Mouse (Mus musculus): ENCODE results near the gene Baiap2.

The Baiap2 gene

GRCm38 (mm10) chr11:119942727-119943427 is at the start of gene Baiap2:
TSS of gene Baiap2 (plus strand) at chr11:119942763.
- DNase-seq (ENCODE audit: low read depth, low spot score), result peak; percentile 98

- no peak for DNase-seq (ENCODE audit: low read depth, low spot score)
Observed at GRCm38 (mm10) chr11:119893667-119894236, 48.8 kb upstream of the Baiap2 start.

GRCm38 (mm10) chr11:119894634-119895033 is 47.9 kb upstream of the Baiap2 start:
- peak; percentile 90 for DNase-seq (ENCODE audit: low read depth, low spot score)

GRCm38 (mm10) chr11:119897041-119897440 is 45.5 kb upstream of the Baiap2 start:
- DNase-seq (ENCODE audit: low read depth, low spot score), result peak; percentile 74

DNA sequence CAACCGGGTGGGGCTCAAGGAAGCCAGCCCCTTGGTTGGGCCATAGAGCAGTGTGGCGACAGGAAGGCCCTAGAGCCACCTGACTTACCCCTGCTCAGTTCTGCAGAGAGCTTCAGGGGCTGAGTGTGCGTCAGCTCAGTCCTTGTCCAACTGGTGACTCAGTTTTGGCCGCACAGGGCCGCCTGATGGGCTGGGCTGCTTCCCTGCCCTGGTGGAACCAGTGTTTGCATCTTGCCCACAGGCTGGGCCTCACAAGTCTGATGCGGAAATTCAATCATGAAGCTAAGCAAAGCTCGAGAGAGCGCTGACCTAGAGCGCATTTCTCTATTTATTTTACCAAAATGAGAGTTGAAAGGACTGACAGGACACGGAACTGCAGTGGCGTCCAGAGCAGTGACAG is 43.6 kb upstream of the Baiap2 start:
- no peak for DNase-seq (ENCODE audit: low read depth, low spot score)

GRCm38 (mm10) chr11:119901174-119901573 is 41.4 kb upstream of the Baiap2 start:
- DNase-seq (ENCODE audit: low read depth, low spot score), result peak; percentile 50

GRCm38 (mm10) chr11:119902891-119903290 is 39.7 kb upstream of the Baiap2 start:
- no peak for DNase-seq (ENCODE audit: low read depth, low spot score)

DNA sequence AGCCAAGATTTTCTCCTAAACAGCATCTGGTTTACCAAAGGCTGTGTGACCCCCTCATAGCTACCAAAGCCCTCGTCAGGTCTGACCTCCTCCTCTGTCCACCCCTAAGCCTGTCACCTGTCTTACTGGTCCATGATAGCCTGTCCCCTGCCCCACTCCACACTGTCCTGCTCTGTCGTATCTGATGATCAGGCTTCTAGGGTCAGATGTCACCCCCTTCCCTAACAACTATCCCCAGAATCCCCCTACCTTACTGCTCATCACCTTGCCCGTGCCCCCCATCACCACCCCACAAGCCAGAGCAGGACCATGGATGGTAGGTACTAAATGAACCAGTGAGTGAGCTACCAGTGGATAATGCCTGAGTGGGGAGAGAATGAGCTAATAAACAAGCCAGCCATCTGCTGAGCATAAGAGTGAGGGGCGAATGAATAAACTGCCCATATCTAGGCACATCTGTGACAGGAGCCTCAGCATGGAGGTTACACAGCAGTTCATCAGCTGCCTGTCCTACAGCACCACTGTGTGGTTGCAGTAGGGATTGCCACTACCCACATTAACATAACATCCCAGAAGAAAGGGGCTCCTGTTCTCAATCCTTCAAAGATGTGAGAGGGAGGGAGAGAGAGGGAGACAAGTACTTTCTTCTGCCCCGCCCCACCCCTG is 37.8 kb upstream of the Baiap2 start:
- peak; percentile 81 for DNase-seq (ENCODE audit: low read depth, low spot score)

GRCm38 (mm10) chr11:119905794-119906193 is 36.8 kb upstream of the Baiap2 start:
- no peak for DNase-seq (ENCODE audit: low read depth, low spot score)

GRCm38 (mm10) chr11:119907006-119907650 is 35.4 kb upstream of the Baiap2 start:
- DNase-seq (ENCODE audit: low read depth, low spot score), result no peak

GRCm38 (mm10) chr11:119907711-119908110 is 34.9 kb upstream of the Baiap2 start:
- no peak for DNase-seq (ENCODE audit: low read depth, low spot score)

- peak; percentile 68 for DNase-seq (ENCODE audit: low read depth, low spot score)
Observed at GRCm38 (mm10) chr11:119909436-119909835, 33.1 kb upstream of the Baiap2 start.

DNA sequence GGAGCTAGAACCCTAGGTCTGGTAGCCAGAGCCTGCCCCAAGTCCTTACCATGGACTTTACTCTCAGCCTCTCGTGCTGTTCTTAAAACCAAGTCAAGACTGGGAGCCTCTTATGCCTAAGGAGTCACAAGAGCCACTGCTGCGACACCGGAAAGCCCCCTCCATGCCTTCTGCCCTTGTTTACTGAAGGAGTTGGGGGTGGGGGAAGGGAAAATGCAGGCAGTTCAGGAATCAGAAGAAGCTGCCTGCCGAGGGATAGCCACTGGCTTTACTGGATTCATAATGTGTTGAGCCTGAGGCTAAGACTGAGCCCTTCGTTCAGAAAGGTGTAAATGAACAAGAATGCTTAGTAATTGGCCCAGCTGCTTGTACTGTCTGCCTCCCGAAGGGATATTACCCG is 29.7 kb upstream of the Baiap2 start:
- peak; percentile 57 for DNase-seq (ENCODE audit: low read depth, low spot score)

GRCm38 (mm10) chr11:119913291-119913934 is 29.1 kb upstream of the Baiap2 start, which contains the start of gene Chmp6:
TSS of gene Chmp6 (plus strand) at chr11:119913441.
- peak; percentile 88 for DNase-seq (ENCODE audit: low read depth, low spot score)

GRCm38 (mm10) chr11:119913935-119914314 is 28.6 kb upstream of the Baiap2 start:
- DNase-seq (ENCODE audit: low read depth, low spot score), result peak; percentile 43

DNA sequence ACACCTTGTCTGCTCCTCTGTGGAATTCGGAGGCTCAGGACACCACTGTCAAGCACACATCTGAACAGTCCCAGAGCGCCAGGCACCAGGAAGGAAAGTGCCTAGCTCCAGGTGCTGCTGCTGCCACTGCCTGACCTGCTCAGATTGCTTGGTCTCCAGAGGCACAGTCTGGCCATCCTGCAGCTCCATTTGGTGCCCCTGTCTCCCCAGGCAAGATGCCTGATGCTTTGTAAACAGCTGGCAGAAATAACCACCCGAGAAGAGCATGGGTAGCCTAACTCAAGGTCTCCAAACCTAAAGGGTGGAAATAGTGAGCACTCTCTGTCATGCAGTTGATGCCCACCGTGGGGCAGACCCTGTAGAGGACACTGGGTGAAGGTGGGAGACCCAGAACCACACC is 28.2 kb upstream of the Baiap2 start:
- DNase-seq (ENCODE audit: low read depth, low spot score), result no peak

DNA sequence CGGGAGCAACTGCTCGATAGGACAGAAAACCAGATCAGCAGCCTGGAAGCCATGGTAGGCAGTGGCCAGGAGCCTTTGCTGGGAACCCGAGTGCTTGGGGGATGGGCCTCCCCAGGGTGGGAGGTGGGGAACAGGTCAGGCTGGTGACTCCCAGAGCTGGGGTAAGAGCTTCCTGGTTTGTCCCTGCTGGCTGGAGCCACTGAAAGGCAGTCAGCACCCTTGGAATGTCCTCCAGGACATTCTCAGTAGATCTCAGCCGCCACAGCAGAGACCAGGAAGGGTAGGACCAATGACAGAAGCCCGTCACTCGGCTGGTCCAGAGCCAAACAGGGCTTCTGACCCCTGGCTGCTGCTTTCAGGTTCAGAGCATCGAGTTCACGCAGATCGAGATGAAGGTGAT is 26.9 kb upstream of the Baiap2 start:
- no peak for DNase-seq (ENCODE audit: low read depth, low spot score)

- no peak for DNase-seq (ENCODE audit: low read depth, low spot score)
Observed at GRCm38 (mm10) chr11:119916102-119916790, 26.3 kb upstream of the Baiap2 start.

GRCm38 (mm10) chr11:119916834-119917469 is 25.6 kb upstream of the Baiap2 start:
- DNase-seq (ENCODE audit: low read depth, low spot score), result no peak

DNA sequence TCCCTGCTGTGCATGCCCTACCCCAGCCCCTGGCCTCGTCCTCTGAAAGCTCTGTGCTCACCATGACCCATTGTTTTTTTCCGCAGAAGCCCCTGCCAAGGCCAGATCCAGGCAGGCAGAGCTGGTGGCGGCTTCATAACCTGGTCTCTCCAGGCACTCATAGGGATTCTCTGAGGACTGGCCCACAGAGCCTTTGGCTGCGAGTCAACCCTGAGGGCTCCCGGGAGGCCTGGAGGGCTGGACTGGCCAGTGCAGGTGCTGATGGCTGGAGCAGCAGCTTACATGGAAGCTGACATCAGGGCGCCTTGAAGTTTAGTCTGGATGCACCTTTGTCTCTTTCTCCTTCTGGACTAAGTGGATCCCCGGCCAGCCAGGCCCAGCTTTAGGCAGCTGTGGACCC is 24.0 kb upstream of the Baiap2 start:
- no peak for DNase-seq (ENCODE audit: low read depth, low spot score)

GRCm38 (mm10) chr11:119919432-119919831 is 23.1 kb upstream of the Baiap2 start:
- DNase-seq (ENCODE audit: low read depth, low spot score), result no peak
